Mouse (Mus musculus) kidney, adult 2 months (tissue): ENCODE results near the gene Hormad2.

Experiments used
- CTCF ChIP-seq: fragments of 200-500 bp; conservative IDR thresholded peaks from 2 replicates; pipeline ENCODE4 v1.5.1; 2011; ENCODE audit warnings: low read depth, mild to moderate bottlenecking, control low read depth, low read length, moderate library complexity, mixed read lengths; ENCODE audit not compliant: insufficient read depth, insufficient read length
- POLR2A ChIP-seq: fragments of 200-500 bp; IDR thresholded peaks from one replicate; pipeline ENCODE4 v1.6.1; 2011; ENCODE audit warnings: low read depth, low read length, control low read depth

GRCm38 (mm10) chr11:4464616-4465015, 23.7 kb upstream of the Hormad2 start:
- TF ChIP-seq POLR2A (no peak), CTCF (no peak)
